Mouse (Mus musculus) layer of hippocampus, adult 8-10 months (tissue): ENCODE data around the gene Ncor1. TPM values are rescaled to one million over a fixed set of nuclear protein-coding genes. Genes with fewer than 3 reads are reported as not detected.

Source experiments
- DNase-seq, 2 experiments: peaks; one replicate each; pipeline ENCODE4 v3.0.0; 2022; ENCODE audit warnings: low spot score in 2 of 2
- total RNA-seq, 4 experiments: library from RNA; stranded (reverse); gene quantifications; 2 replicates each; pipeline ENCODE4 v1.2.4; 2022

Gene Ncor1
- total RNA-seq, 4 experiments from 2014 or later, result 269 to 325 (median 294) TPM

DNA sequence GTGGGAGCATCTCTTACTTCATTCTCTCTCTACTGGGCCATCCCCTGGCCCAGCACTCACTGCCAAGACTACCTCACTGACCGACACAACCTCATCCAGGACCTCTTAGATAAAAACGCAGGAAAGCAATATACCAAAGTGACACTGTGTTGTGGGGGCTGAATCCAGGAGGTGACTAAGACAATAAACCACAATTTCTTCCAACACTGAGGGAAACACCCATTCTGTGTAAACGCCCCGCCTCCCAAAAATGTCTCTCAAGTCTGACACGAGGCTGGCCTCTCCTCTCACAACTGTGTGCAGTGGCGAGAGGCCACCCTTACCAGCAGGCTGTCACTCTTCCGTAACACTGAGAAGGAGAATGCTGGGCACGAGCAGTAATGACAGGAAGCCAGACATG, 190.0 kb downstream of the Ncor1 start:
- DNase-seq, result no peak

DNA sequence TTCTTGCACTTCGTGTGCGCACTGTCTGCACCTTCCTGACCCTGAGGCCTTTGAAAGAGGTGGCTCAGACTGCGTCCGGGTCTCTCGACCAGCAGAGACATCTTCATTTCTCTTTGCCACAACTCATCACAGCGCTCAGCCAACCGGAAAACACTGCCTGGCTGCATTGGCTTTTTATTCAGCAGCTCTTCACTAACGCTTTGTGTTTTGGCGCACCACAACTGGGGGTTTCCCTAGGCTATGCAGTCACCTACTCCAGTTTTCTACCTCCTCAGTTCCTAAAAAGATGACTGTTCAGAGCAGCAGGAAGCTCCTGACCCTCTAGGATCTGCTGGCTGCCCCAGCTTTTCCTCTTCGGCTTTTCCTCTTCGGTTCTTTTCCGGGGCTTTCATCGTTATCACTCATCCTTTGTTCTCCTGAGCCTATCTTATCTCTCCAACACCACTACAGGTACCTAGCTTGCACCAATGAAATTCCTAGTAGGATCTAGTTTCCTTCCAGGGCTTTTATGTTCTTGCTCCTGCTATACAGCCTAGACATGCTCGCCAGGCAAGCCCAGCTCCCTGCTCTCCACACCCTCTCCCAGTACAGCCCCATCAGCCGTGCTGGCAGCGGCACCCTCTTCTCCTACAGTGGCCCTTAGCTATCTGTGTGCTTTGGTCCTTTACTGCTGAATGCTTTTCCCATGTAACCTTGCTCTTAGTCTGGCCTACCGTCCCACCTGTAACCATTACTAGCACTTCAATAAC, 191.7 kb downstream of the Ncor1 start:
- no peak for DNase-seq

Other genes starting within 250 kb of the Ncor1 start
- gene Adora2b, start 209.6 kb downstream of the Ncor1 start, total RNA-seq, result 1 to 10 TPM; 6.2 to 9.5 (median 8.5) TPM
- 10 to 100 TPM; 12.3 to 16.6 (median 14.7) TPM for gene Zswim7, start 177.2 kb downstream of the Ncor1 start, total RNA-seq
- 10 to 100 TPM; 82.1 to 95.0 (median 89.8) TPM for gene Ttc19, start 177.1 kb downstream of the Ncor1 start, total RNA-seq
- 1 to 10 TPM; 5.8 to 8.3 (median 6.9) TPM for gene Pigl, start 81 bp downstream of the Ncor1 start, total RNA-seq
- 10 to 100 TPM; 32.1 to 40.8 (median 39.0) TPM for gene Cenpv, start 80.7 kb upstream of the Ncor1 start, total RNA-seq
- 1,000 to 10,000 TPM; 1,746 to 1,909 (median 1,854) TPM for gene Ubb, start 92.6 kb upstream of the Ncor1 start, total RNA-seq
- 10 to 100 TPM; 14.5 to 15.9 (median 15.1) TPM for gene Trpv2, start 115.9 kb upstream of the Ncor1 start, total RNA-seq
- gene Lrrc75a, start 190.0 kb upstream of the Ncor1 start, total RNA-seq, result 1 to 10 TPM; 7.5 to 9.3 (median 9.0) TPM
- gene Mmgt2, start 190.1 kb upstream of the Ncor1 start, total RNA-seq, result 10 to 100 TPM; 17.4 to 25.5 (median 20.8) TPM